Mouse (Mus musculus) MEL-GATA-1-ER (cell line): ENCODE results near the gene Tbcel.

ENCODE experiments used
- DNase-seq: peaks from one replicate; pipeline ENCODE4 v3.0.0-alpha.2; 2012; ENCODE audit warnings: low read depth; ENCODE audit errors: extremely low read depth

Tbcel gene

GRCm38 (mm10) chr9:42449043-42449442 lies 58.6 kb downstream of the Tbcel start:
- DNase-seq = no peak

GRCm38 (mm10) chr9:42442100-42442499 lies 65.5 kb downstream of the Tbcel start:
- DNase-seq = no peak

GRCm38 (mm10) chr9:42441234-42441633 lies 66.4 kb downstream of the Tbcel start:
- DNase-seq = no peak

- no peak for DNase-seq
Measured at GRCm38 (mm10) chr9:42439446-42439845, 68.2 kb downstream of the Tbcel start.

GRCm38 (mm10) chr9:42432155-42432554 lies 75.5 kb downstream of the Tbcel start:
- no peak for DNase-seq

- no peak for DNase-seq
Measured at GRCm38 (mm10) chr9:42431606-42432005, 76.0 kb downstream of the Tbcel start.

- no peak for DNase-seq
Measured at GRCm38 (mm10) chr9:42428060-42428924, 79.3 kb downstream of the Tbcel start.

GRCm38 (mm10) chr9:42426661-42427358 lies 80.8 kb downstream of the Tbcel start:
- DNase-seq = no peak

GRCm38 (mm10) chr9:42423649-42424048 lies 84.0 kb downstream of the Tbcel start:
- DNase-seq = no peak

- DNase-seq = no peak
Measured at GRCm38 (mm10) chr9:42419687-42420086, 87.9 kb downstream of the Tbcel start.

- DNase-seq = no peak
Measured at GRCm38 (mm10) chr9:42418786-42419185, 88.8 kb downstream of the Tbcel start.

- DNase-seq = no peak
Measured at GRCm38 (mm10) chr9:42417352-42417952, 90.2 kb downstream of the Tbcel start.

- DNase-seq = no peak
Measured at GRCm38 (mm10) chr9:42415184-42415583, 92.4 kb downstream of the Tbcel start.

- no peak for DNase-seq
Measured at GRCm38 (mm10) chr9:42413345-42413744, 94.3 kb downstream of the Tbcel start.

- DNase-seq = no peak
Measured at GRCm38 (mm10) chr9:42411296-42411695, 96.3 kb downstream of the Tbcel start.

GRCm38 (mm10) chr9:42405736-42406135 lies 101.9 kb downstream of the Tbcel start:
- no peak for DNase-seq

- no peak for DNase-seq
Measured at GRCm38 (mm10) chr9:42401486-42401885, 106.1 kb downstream of the Tbcel start.

- DNase-seq = no peak
Measured at GRCm38 (mm10) chr9:42399829-42400228, 107.8 kb downstream of the Tbcel start, which contains the start of gene Tecta. Gene Tecta (minus strand): TSS chr9:42399929.

GRCm38 (mm10) chr9:42396141-42396540 lies 111.5 kb downstream of the Tbcel start:
- DNase-seq = no peak

- no peak for DNase-seq
Measured at GRCm38 (mm10) chr9:42394903-42395302, 112.7 kb downstream of the Tbcel start.

- no peak for DNase-seq
Measured at GRCm38 (mm10) chr9:42394321-42394720, 113.3 kb downstream of the Tbcel start.

GRCm38 (mm10) chr9:42392927-42393326 lies 114.7 kb downstream of the Tbcel start:
- DNase-seq = no peak
